Mouse (Mus musculus): ENCODE results near the gene Tamm41. TPM values are rescaled to one million over a fixed set of nuclear protein-coding genes. Genes with fewer than 3 reads are reported as not detected.

The Tamm41 gene
- polyA plus RNA-seq, 1 experiment = 44.1 TPM

DNA sequence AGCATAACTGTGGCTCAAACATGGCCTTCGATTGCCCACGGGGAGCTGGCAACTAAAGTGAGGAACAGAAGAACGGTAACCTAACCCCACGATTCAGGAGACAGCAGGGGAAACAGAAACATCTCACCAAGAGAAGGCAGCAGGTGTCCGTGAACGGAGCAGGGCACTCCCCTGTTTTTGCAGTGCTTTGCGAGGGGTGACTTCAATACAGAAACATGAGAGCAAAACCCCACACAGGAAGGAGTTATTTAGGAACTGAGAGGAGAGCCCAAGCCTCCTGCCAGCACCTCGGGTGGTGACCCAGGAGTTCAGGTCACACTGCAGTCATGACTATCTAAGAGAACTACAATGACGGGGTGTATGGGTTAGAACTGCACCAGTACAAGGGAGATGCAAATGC lies 27.4 kb downstream of the Tamm41 start:
- no peak for TF ChIP-seq MAX (IDR thresholded peaks at IDR 0.05)
- no peak for TF ChIP-seq MYOD1 (IDR thresholded peaks at IDR 0.05; ENCODE audit: control insufficient read depth, insufficient read length, low read depth)
- TF ChIP-seq MYOG (IDR thresholded peaks at IDR 0.05; ENCODE audit: control insufficient read depth, extremely low read depth, insufficient read length) = no peak
- no peak for TF ChIP-seq USF1 (IDR thresholded peaks at IDR 0.05; ENCODE audit: low read depth)
- TF ChIP-seq CEBPB (IDR thresholded peaks at IDR 0.05; ENCODE audit: low read depth) = no peak
- TF ChIP-seq CTCF (IDR thresholded peaks at IDR 0.05; ENCODE audit: control insufficient read depth, insufficient read depth, insufficient read length) = no peak
- Histone ChIP-seq H3ac (ENCODE audit: control insufficient read depth, insufficient read length, low read depth) (no peak overlapping the region), H3K79me3 (ENCODE audit: low read depth) (no peaks in the 10 kb centered on the region), H3K4me3 (ENCODE audit: insufficient read depth, poor library complexity, severe bottlenecking) (no peak overlapping the region), H3K27me3 (ENCODE audit: control insufficient read depth, insufficient read depth, insufficient read length) (no peaks in the 10 kb centered on the region), H3K36me3 (ENCODE audit: control insufficient read depth, insufficient read depth) (peaks cover 29% of the 10 kb centered on the region), H3K79me2 (ENCODE audit: control insufficient read depth, insufficient read depth) (no peaks in the 10 kb centered on the region)

DNA sequence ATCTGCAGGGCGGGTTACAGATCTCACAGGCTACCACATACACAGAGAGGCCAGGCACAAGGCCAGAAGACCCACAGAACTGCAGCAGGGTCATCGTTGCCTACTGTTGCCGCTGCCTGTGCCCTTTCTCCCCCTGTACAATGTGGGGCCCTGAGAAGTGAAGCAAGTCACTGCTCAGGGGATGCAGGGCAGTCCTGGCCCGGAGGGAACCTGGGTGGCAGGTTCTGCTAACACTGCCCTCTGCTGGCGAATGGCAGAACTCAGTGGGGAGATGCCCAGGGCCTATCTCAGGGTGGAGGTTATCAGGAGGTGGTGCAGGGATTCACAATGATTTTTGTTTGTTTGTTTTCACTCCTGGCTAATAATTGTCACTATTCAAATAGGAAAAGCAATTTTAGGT lies 29.9 kb downstream of the Tamm41 start:
- Histone ChIP-seq H3ac (ENCODE audit: control insufficient read depth, insufficient read length, low read depth) (no peak overlapping the region), H3K79me3 (ENCODE audit: low read depth) (no peaks in the 10 kb centered on the region), H3K79me2 (ENCODE audit: control insufficient read depth, insufficient read depth) (no peaks in the 10 kb centered on the region), H3K4me3 (ENCODE audit: insufficient read depth, poor library complexity, severe bottlenecking) (no peak overlapping the region), H3K36me3 (ENCODE audit: control insufficient read depth, insufficient read depth) (peaks cover 24% of the 10 kb centered on the region), H3K27me3 (ENCODE audit: control insufficient read depth, insufficient read depth, insufficient read length) (no peaks in the 10 kb centered on the region)
- TF ChIP-seq CEBPB (IDR thresholded peaks at IDR 0.05; ENCODE audit: low read depth) = no peak
- peak; percentile 82 for TF ChIP-seq CTCF (IDR thresholded peaks at IDR 0.05; ENCODE audit: control insufficient read depth, insufficient read depth, insufficient read length)

GRCm38 (mm10) chr6:115006948-115007347 lies 30.7 kb downstream of the Tamm41 start:
- Histone ChIP-seq H3K79me3 (ENCODE audit: low read depth) (no peaks in the 10 kb centered on the region), H3K36me3 (ENCODE audit: control insufficient read depth, insufficient read depth) (peaks cover 20% of the 10 kb centered on the region), H3K4me3 (ENCODE audit: insufficient read depth, poor library complexity, severe bottlenecking) (no peak overlapping the region), H3K79me2 (ENCODE audit: control insufficient read depth, insufficient read depth) (no peaks in the 10 kb centered on the region), H3ac (ENCODE audit: control insufficient read depth, insufficient read length, low read depth) (no peak overlapping the region), H3K27me3 (ENCODE audit: control insufficient read depth, insufficient read depth, insufficient read length) (no peaks in the 10 kb centered on the region)
- TF ChIP-seq USF1 (IDR thresholded peaks at IDR 0.05; ENCODE audit: low read depth) (no peak), MYOD1 (IDR thresholded peaks at IDR 0.05; ENCODE audit: control insufficient read depth, insufficient read length, low read depth) (no peak), MYOG (IDR thresholded peaks at IDR 0.05; ENCODE audit: control insufficient read depth, extremely low read depth, insufficient read length) (no peak), FOSL1 (IDR thresholded peaks at IDR 0.05; ENCODE audit: insufficient read depth, low read length, poor library complexity, severe bottlenecking) (no peak), MAX (IDR thresholded peaks at IDR 0.05) (no peak), CTCF (IDR thresholded peaks at IDR 0.05; ENCODE audit: control insufficient read depth, insufficient read depth, insufficient read length) (no peak), CEBPB (IDR thresholded peaks at IDR 0.05; ENCODE audit: low read depth) (no peak)

GRCm38 (mm10) chr6:115006065-115006464 lies 31.6 kb downstream of the Tamm41 start:
- Histone ChIP-seq H3K36me3 (ENCODE audit: control insufficient read depth, insufficient read depth) (peaks cover 13% of the 10 kb centered on the region), H3K79me2 (ENCODE audit: control insufficient read depth, insufficient read depth) (no peaks in the 10 kb centered on the region), H3K27me3 (ENCODE audit: control insufficient read depth, insufficient read depth, insufficient read length) (no peaks in the 10 kb centered on the region), H3ac (ENCODE audit: control insufficient read depth, insufficient read length, low read depth) (no peak overlapping the region), H3K4me3 (ENCODE audit: insufficient read depth, poor library complexity, severe bottlenecking) (no peak overlapping the region), H3K79me3 (ENCODE audit: low read depth) (no peaks in the 10 kb centered on the region)
- no peak for TF ChIP-seq MAX (IDR thresholded peaks at IDR 0.05)
- no peak for TF ChIP-seq CTCF (IDR thresholded peaks at IDR 0.05; ENCODE audit: control insufficient read depth, insufficient read depth, insufficient read length)
- TF ChIP-seq MYOG (IDR thresholded peaks at IDR 0.05; ENCODE audit: control insufficient read depth, extremely low read depth, insufficient read length) = no peak
- no peak for TF ChIP-seq USF1 (IDR thresholded peaks at IDR 0.05; ENCODE audit: low read depth)
- TF ChIP-seq FOSL1 (IDR thresholded peaks at IDR 0.05; ENCODE audit: insufficient read depth, low read length, poor library complexity, severe bottlenecking) = no peak
- no peak for TF ChIP-seq CEBPB (IDR thresholded peaks at IDR 0.05; ENCODE audit: low read depth)
- TF ChIP-seq MYOD1 (IDR thresholded peaks at IDR 0.05; ENCODE audit: control insufficient read depth, insufficient read length, low read depth) = no peak

DNA sequence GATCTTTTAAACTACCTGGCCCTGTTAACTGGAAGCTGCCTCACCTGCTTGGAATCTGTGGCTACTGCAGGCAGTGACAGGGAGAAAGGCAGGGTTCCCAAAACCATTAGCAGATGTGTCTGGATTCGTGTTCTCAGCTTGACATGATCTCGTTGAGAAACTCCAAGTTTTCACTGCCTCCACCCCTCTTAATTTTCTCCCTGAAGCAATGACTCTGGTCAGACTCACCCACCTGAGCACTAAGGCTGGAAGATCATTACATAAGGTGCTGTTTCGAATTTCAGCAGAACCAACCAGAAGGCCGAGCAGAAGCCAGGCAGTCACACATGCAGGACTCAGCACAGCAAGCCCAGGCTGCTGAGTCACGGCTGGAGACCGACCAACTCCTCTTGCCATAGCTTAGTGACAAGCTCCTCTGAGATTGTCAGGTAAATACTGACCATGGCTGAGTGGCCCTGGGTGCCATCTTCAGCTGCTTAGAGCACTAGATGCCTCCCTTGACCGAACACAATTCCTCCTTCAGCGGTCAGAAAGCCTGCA lies 32.3 kb downstream of the Tamm41 start:
- H3K36me3 ChIP-seq (ENCODE audit: control insufficient read depth, insufficient read depth) = peaks cover 11% of the 10 kb centered on the region

DNA sequence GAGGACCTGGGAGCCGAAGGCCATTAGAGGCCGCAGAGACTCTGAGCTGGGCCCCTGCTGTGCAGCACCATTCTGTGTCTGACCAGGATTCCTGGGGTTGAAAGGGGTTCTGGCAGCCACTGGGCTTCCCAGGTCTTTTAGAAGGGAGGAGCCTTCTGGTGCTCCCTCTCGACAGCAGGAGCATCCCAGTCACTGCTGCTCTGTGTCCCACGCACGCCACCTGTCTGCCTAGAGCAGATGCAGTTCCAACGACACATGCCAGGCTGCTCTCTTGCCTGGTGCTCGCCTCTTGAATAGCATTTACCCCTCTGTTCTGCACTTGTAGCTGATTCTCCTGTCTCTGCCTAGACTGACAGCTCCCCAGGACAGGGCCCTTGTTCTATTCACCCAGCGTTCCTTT lies 33.0 kb downstream of the Tamm41 start:
- peaks cover 8% of the 10 kb centered on the region for H3K36me3 ChIP-seq (ENCODE audit: control insufficient read depth, insufficient read depth)

More for the DNA sequence above, 32.3 kb downstream of the Tamm41 start:
- Histone ChIP-seq H3K27me3 (ENCODE audit: control insufficient read depth, insufficient read depth, insufficient read length) (no peaks in the 10 kb centered on the region), H3K4me3 (ENCODE audit: insufficient read depth, poor library complexity, severe bottlenecking) (no peak overlapping the region), H3K79me2 (ENCODE audit: control insufficient read depth, insufficient read depth) (no peaks in the 10 kb centered on the region), H3K79me3 (ENCODE audit: low read depth) (no peaks in the 10 kb centered on the region), H3ac (ENCODE audit: control insufficient read depth, insufficient read length, low read depth) (no peak overlapping the region)
- TF ChIP-seq CEBPB (IDR thresholded peaks at IDR 0.05; ENCODE audit: low read depth) = no peak
- no peak for TF ChIP-seq MYOD1 (IDR thresholded peaks at IDR 0.05; ENCODE audit: control insufficient read depth, insufficient read length, low read depth)
- TF ChIP-seq FOSL1 (IDR thresholded peaks at IDR 0.05; ENCODE audit: insufficient read depth, low read length, poor library complexity, severe bottlenecking) = no peak
- no peak for TF ChIP-seq MAX (IDR thresholded peaks at IDR 0.05)
- no peak for TF ChIP-seq MYOG (IDR thresholded peaks at IDR 0.05; ENCODE audit: control insufficient read depth, extremely low read depth, insufficient read length)
- no peak for TF ChIP-seq CTCF (IDR thresholded peaks at IDR 0.05; ENCODE audit: control insufficient read depth, insufficient read depth, insufficient read length)
- no peak for TF ChIP-seq USF1 (IDR thresholded peaks at IDR 0.05; ENCODE audit: low read depth)

More for the DNA sequence above, 33.0 kb downstream of the Tamm41 start:
- Histone ChIP-seq H3K79me3 (ENCODE audit: low read depth) (no peaks in the 10 kb centered on the region), H3ac (ENCODE audit: control insufficient read depth, insufficient read length, low read depth) (no peak overlapping the region), H3K4me3 (ENCODE audit: insufficient read depth, poor library complexity, severe bottlenecking) (no peak overlapping the region), H3K79me2 (ENCODE audit: control insufficient read depth, insufficient read depth) (no peaks in the 10 kb centered on the region), H3K27me3 (ENCODE audit: control insufficient read depth, insufficient read depth, insufficient read length) (no peaks in the 10 kb centered on the region)
- TF ChIP-seq FOSL1 (IDR thresholded peaks at IDR 0.05; ENCODE audit: insufficient read depth, low read length, poor library complexity, severe bottlenecking) (no peak), USF1 (IDR thresholded peaks at IDR 0.05; ENCODE audit: low read depth) (no peak), MAX (IDR thresholded peaks at IDR 0.05) (no peak), MYOD1 (IDR thresholded peaks at IDR 0.05; ENCODE audit: control insufficient read depth, insufficient read length, low read depth) (no peak), CTCF (IDR thresholded peaks at IDR 0.05; ENCODE audit: control insufficient read depth, insufficient read depth, insufficient read length) (no peak), MYOG (IDR thresholded peaks at IDR 0.05; ENCODE audit: control insufficient read depth, extremely low read depth, insufficient read length) (no peak), CEBPB (IDR thresholded peaks at IDR 0.05; ENCODE audit: low read depth) (no peak)
